Mouse (Mus musculus) CD4-positive, CD25-positive, alpha-beta regulatory T cell, adult 4 months (primary cell): ENCODE results near the gene Gm20458. TPM values are rescaled to one million over a fixed set of nuclear protein-coding genes. Genes with fewer than 3 reads are reported as not detected.
A peak's percentile ranks its signal among the peaks of the same experiment; 100 is the strongest.

Experiments used
- ATAC-seq: one replicate; pipeline ENCODE4 v1.8.0; 2017
- polyA plus RNA-seq, 2 experiments: library from polyadenylated mRNA; unstranded; fragments of 100-300 nt; shearing (Covaris generic); gene quantifications; one replicate each; pipeline ENCODE4 v1.2.1; 2017

The Gm20458 gene
- not detected for polyA plus RNA-seq

- ATAC-seq: peak; percentile 85
These were observed at the start of gene Gm20458 for GRCm38 (mm10) chr2:164460745-164461551. TSS of gene Gm20458 (plus strand) at chr2:164460967.

GRCm38 (mm10) chr2:164414167-164414566 lies 46.6 kb upstream of the Gm20458 start:
- ATAC-seq: no peak

- no peak for ATAC-seq
These were observed 46.2 kb upstream of the Gm20458 start for GRCm38 (mm10) chr2:164414581-164414980.

GRCm38 (mm10) chr2:164417198-164417597 lies 43.6 kb upstream of the Gm20458 start:
- no peak for ATAC-seq

GRCm38 (mm10) chr2:164418308-164418875 lies 42.4 kb upstream of the Gm20458 start:
- no peak for ATAC-seq

GRCm38 (mm10) chr2:164419489-164419888 lies 41.3 kb upstream of the Gm20458 start:
- ATAC-seq: no peak

- no peak for ATAC-seq
These were observed 39.5 kb upstream of the Gm20458 start for GRCm38 (mm10) chr2:164421306-164421705.

- no peak for ATAC-seq
These were observed 38.8 kb upstream of the Gm20458 start for GRCm38 (mm10) chr2:164421979-164422378.

- no peak for ATAC-seq
These were observed 37.9 kb upstream of the Gm20458 start for GRCm38 (mm10) chr2:164422675-164423393.

GRCm38 (mm10) chr2:164423464-164423863 lies 37.3 kb upstream of the Gm20458 start:
- ATAC-seq: no peak

- ATAC-seq: no peak
These were observed 36.4 kb upstream of the Gm20458 start for GRCm38 (mm10) chr2:164424406-164424805.

- no peak for ATAC-seq
These were observed 35.4 kb upstream of the Gm20458 start for GRCm38 (mm10) chr2:164425401-164425800.

GRCm38 (mm10) chr2:164426121-164426520 lies 34.6 kb upstream of the Gm20458 start:
- ATAC-seq: no peak

GRCm38 (mm10) chr2:164426952-164427351 lies 33.8 kb upstream of the Gm20458 start:
- no peak for ATAC-seq

GRCm38 (mm10) chr2:164428451-164428850 lies 32.3 kb upstream of the Gm20458 start:
- no peak for ATAC-seq

- no peak for ATAC-seq
These were observed 30.7 kb upstream of the Gm20458 start for GRCm38 (mm10) chr2:164429881-164430615.

- ATAC-seq: no peak
These were observed 30.1 kb upstream of the Gm20458 start for GRCm38 (mm10) chr2:164430697-164431096.

- no peak for ATAC-seq
These were observed 28.9 kb upstream of the Gm20458 start for GRCm38 (mm10) chr2:164431676-164432465.

GRCm38 (mm10) chr2:164432541-164433191 lies 28.1 kb upstream of the Gm20458 start:
- no peak for ATAC-seq

GRCm38 (mm10) chr2:164433278-164433895 lies 27.4 kb upstream of the Gm20458 start:
- ATAC-seq: no peak

GRCm38 (mm10) chr2:164434681-164435080 lies 26.1 kb upstream of the Gm20458 start:
- ATAC-seq: no peak
